Mouse (Mus musculus): Measurements from ENCODE around the gene Zmym1. TPM values are rescaled to one million over a fixed set of nuclear protein-coding genes. Genes with fewer than 3 reads are reported as not detected.

Zmym1 gene
- polyA plus RNA-seq, 1 experiment, result 0.39 TPM

GRCm38 (mm10) chr4:127083131-127083530 is 22.2 kb upstream of the Zmym1 start:
- H3K27me3 ChIP-seq (ENCODE audit: control insufficient read depth, insufficient read depth, low read length), result no peaks in the 10 kb centered on the region
- 75% methylated on average over 2 of the region's 2 CpGs for WGBS

DNA sequence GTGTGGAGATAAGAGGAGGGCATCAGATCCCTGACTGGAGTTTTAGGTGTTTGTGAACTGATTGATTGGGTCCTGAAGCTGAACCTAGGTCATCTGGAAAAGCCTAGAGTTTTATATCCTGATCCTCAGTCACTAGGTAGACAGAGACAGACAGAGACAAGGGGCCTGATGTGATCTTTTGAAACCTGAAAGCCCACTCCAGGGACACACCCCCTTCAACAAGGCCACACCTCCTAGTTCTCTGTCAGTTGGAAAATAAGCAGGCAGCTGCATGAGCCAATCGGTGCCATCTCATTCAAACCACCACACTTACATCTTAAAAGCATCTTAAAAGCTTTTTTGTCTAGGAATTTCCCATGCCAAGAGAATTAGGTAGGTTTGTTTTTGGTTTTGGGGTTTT is 19.9 kb upstream of the Zmym1 start:
- WGBS, result 48% methylated on average over 1 of the region's 1 CpGs
- no peak overlapping the region for H3K4me3 ChIP-seq (ENCODE audit: low read depth, low read length)
- TF ChIP-seq CTCF (IDR thresholded peaks at IDR 0.05; ENCODE audit: extremely low read depth, insufficient read length, insufficient replicate concordance, low read depth, low read length) (no peak), POLR2A (IDR thresholded peaks at IDR 0.05; ENCODE audit: low read depth, low read length) (no peak)

More at GRCm38 (mm10) chr4:127083131-127083530, 22.2 kb upstream of the Zmym1 start:
- Histone ChIP-seq H3K4me3 (ENCODE audit: low read depth, low read length) (no peak overlapping the region), H3K36me3 (ENCODE audit: control insufficient read depth, insufficient read depth, low read length) (no peaks in the 10 kb centered on the region), H3K4me1 (ENCODE audit: control insufficient read depth, insufficient read depth, insufficient read length, low read length) (peaks cover 5% of the 10 kb centered on the region; the same call in 1 of the 2 replicates), H3K27ac (ENCODE audit: insufficient read depth, low read depth, low read length) (no peak overlapping the region)
- TF ChIP-seq POLR2A (IDR thresholded peaks at IDR 0.05; ENCODE audit: low read depth, low read length) (no peak), CTCF (IDR thresholded peaks at IDR 0.05; ENCODE audit: extremely low read depth, insufficient read length, insufficient replicate concordance, low read depth, low read length) (no peak)

DNA sequence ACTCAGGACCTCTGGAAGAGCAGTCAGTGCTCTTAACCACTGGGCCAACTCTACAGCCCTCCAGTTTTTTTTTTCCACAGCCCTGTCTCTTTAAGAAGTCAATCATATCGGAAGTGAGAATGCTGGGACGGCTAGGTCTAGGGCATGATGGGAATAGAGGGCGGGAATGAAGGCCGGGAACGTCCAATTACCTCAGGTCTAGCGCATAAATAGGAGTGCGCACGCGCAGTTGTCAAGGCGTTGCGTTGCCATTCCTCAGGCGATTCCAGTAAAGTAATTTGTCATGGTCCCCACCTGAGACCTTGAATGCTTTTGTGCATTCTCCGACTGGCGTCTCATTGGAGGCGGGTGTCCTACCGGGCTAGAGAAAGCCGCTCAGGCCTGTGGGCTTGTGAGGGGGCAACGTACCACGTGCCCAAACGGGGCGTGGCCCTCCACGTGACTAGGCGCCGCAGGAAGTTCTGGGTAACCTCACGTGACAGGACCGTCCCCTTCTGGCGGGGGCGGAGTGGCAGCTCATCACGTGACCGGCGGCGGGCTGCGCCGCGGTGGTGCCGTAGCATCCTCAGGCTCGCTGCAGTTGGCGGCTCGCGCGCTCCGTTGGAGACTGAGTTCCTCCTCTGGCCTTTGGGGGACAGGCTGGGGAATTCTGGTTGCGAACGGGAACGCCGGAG is 16.1 kb upstream of the Zmym1 start, which contains the start of gene Zmym6:
TSS of gene Zmym6 (plus strand) at position 509 of the 674 bp plus-strand sequence.
- H3K27me3 ChIP-seq (ENCODE audit: control insufficient read depth, insufficient read depth, low read length), result no peaks in the 10 kb centered on the region
- H3K4me3 ChIP-seq (ENCODE audit: low read depth, low read length), result peak within 1 kb of the TSS; percentile 63
- peaks cover 5% of the 10 kb centered on the region; the same call in 1 of the 2 replicates for H3K4me1 ChIP-seq (ENCODE audit: control insufficient read depth, insufficient read depth, insufficient read length, low read length)
- H3K27ac ChIP-seq (ENCODE audit: insufficient read depth, low read depth, low read length), result peak within 1 kb of the TSS; percentile 62
- under 1% methylated on average over 46 of the region's 46 CpGs for WGBS
- no peaks in the 10 kb centered on the region for H3K36me3 ChIP-seq (ENCODE audit: control insufficient read depth, insufficient read depth, low read length)
- TF ChIP-seq POLR2A (IDR thresholded peaks at IDR 0.05; ENCODE audit: low read depth, low read length), result peak; percentile 72
- no peak for TF ChIP-seq CTCF (IDR thresholded peaks at IDR 0.05; ENCODE audit: extremely low read depth, insufficient read length, insufficient replicate concordance, low read depth, low read length)

More for the DNA sequence above, 19.9 kb upstream of the Zmym1 start:
- no peaks in the 10 kb centered on the region for H3K36me3 ChIP-seq (ENCODE audit: control insufficient read depth, insufficient read depth, low read length)
- no peak overlapping the region for H3K27ac ChIP-seq (ENCODE audit: insufficient read depth, low read depth, low read length)
- no peaks in the 10 kb centered on the region for H3K27me3 ChIP-seq (ENCODE audit: control insufficient read depth, insufficient read depth, low read length)
- H3K4me1 ChIP-seq (ENCODE audit: control insufficient read depth, insufficient read depth, insufficient read length, low read length), result peaks cover 7% of the 10 kb centered on the region; the same call in 1 of the 2 replicates

DNA sequence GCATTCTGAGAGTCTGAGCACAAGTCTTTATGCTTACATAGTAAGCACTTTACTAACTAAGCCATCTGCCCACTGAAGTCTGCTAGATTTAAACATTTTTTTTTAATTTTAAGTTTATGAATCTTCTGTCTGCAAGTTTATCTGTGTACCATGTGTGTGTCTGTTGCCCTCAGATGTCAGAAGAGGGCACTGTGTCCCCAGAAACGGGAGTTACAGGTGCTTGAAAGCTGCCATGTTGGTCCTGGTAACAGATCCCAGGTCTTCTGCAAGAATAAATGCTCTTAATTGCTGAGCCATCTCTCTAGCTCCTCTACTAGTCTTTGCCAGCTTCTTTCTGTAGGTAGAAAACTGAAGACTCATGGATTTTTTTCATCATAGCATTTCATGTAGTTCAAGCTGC is 14.0 kb upstream of the Zmym1 start:
- TF ChIP-seq CTCF (IDR thresholded peaks at IDR 0.05; ENCODE audit: extremely low read depth, insufficient read length, insufficient replicate concordance, low read depth, low read length) (no peak), POLR2A (IDR thresholded peaks at IDR 0.05; ENCODE audit: low read depth, low read length) (no peak)
- no peaks in the 10 kb centered on the region for H3K36me3 ChIP-seq (ENCODE audit: control insufficient read depth, insufficient read depth, low read length)
- 64% methylated on average over 1 of the region's 1 CpGs for WGBS
- H3K27me3 ChIP-seq (ENCODE audit: control insufficient read depth, insufficient read depth, low read length), result no peaks in the 10 kb centered on the region
- no peak overlapping the region for H3K4me3 ChIP-seq (ENCODE audit: low read depth, low read length)
- no peak overlapping the region for H3K27ac ChIP-seq (ENCODE audit: insufficient read depth, low read depth, low read length)
- H3K4me1 ChIP-seq (ENCODE audit: control insufficient read depth, insufficient read depth, insufficient read length, low read length), result peaks cover 5% of the 10 kb centered on the region; the same call in 1 of the 2 replicates

- H3K4me1 ChIP-seq (ENCODE audit: control insufficient read depth, insufficient read depth, insufficient read length, low read length), result peaks cover 2% of the 10 kb centered on the region; the same call in 1 of the 2 replicates
- 61% methylated on average over 1 of the region's 1 CpGs for WGBS
- no peak overlapping the region for H3K27ac ChIP-seq (ENCODE audit: insufficient read depth, low read depth, low read length)
- no peak for TF ChIP-seq POLR2A (IDR thresholded peaks at IDR 0.05; ENCODE audit: low read depth, low read length)
- TF ChIP-seq CTCF (IDR thresholded peaks at IDR 0.05; ENCODE audit: extremely low read depth, insufficient read length, insufficient replicate concordance, low read depth, low read length), result no peak
- H3K4me3 ChIP-seq (ENCODE audit: low read depth, low read length), result no peak overlapping the region
- H3K27me3 ChIP-seq (ENCODE audit: control insufficient read depth, insufficient read depth, low read length), result no peaks in the 10 kb centered on the region
- H3K36me3 ChIP-seq (ENCODE audit: control insufficient read depth, insufficient read depth, low read length), result no peaks in the 10 kb centered on the region
These were observed 3.1 kb upstream of the Zmym1 start for GRCm38 (mm10) chr4:127064051-127064450.

DNA sequence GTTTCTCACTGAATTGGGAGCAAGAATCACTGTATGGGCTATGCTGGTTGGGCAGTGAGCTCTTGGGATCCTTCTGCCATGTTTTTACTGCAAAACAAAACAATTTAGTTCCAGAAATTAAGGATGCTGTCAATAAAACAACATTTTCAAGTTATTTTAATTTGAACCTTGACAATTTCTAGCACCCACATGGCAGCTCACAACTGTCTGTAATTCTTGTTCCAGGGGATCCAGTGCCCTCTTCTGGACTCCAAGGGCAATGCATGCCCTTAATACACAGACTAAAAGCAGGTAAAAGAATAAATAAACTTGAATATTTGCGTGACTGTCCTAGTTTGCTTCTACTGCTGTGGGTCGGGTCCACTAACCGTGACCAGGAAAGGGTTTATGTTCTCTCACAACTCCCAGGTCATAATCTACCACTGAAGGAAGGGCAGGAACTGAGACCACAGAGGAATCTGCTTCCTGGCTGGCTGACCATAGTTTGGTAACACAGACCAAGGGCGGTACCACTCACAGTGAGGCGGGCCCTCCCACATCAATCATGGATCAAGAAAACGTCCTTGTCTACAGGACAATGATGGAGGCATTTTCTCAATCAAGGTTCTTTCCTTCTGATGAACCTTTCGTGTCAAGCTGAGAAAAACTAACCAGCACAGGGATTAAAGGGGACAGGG is 6.3 kb downstream of the Zmym1 start:
- no peaks in the 10 kb centered on the region for H3K27me3 ChIP-seq (ENCODE audit: control insufficient read depth, insufficient read depth, low read length)
- no peaks in the 10 kb centered on the region for H3K4me1 ChIP-seq (ENCODE audit: control insufficient read depth, insufficient read depth, insufficient read length, low read length)
- WGBS, result 82% methylated on average over 7 of the region's 7 CpGs
- TF ChIP-seq POLR2A (IDR thresholded peaks at IDR 0.05; ENCODE audit: low read depth, low read length) (no peak), CTCF (IDR thresholded peaks at IDR 0.05; ENCODE audit: extremely low read depth, insufficient read length, insufficient replicate concordance, low read depth, low read length) (no peak)
- H3K4me3 ChIP-seq (ENCODE audit: low read depth, low read length), result no peak overlapping the region
- no peak overlapping the region for H3K27ac ChIP-seq (ENCODE audit: insufficient read depth, low read depth, low read length)
- peaks cover 7% of the 10 kb centered on the region; the same call in 1 of the 2 replicates for H3K36me3 ChIP-seq (ENCODE audit: control insufficient read depth, insufficient read depth, low read length)

- Histone ChIP-seq H3K27me3 (ENCODE audit: control insufficient read depth, insufficient read depth, low read length) (no peaks in the 10 kb centered on the region), H3K36me3 (ENCODE audit: control insufficient read depth, insufficient read depth, low read length) (peaks cover 16% of the 10 kb centered on the region), H3K27ac (ENCODE audit: insufficient read depth, low read depth, low read length) (no peak overlapping the region), H3K4me3 (ENCODE audit: low read depth, low read length) (no peak overlapping the region), H3K4me1 (ENCODE audit: control insufficient read depth, insufficient read depth, insufficient read length, low read length) (no peaks in the 10 kb centered on the region)
- WGBS, result 92% methylated on average over 5 of the region's 5 CpGs
- no peak for TF ChIP-seq POLR2A (IDR thresholded peaks at IDR 0.05; ENCODE audit: low read depth, low read length)
- TF ChIP-seq CTCF (IDR thresholded peaks at IDR 0.05; ENCODE audit: extremely low read depth, insufficient read length, insufficient replicate concordance, low read depth, low read length), result no peak
These were observed 7.9 kb downstream of the Zmym1 start for GRCm38 (mm10) chr4:127053071-127053470.

Measured in small intestine, adult 2 months (tissue).